Mouse (Mus musculus) heart, embryonic 10.5 days (tissue): ENCODE results near the gene Abca3. TPM values are rescaled to one million over a fixed set of nuclear protein-coding genes. Genes with fewer than 3 reads are reported as not detected.
A peak's percentile ranks its signal among the peaks of the same experiment; 100 is the strongest.

Experiments
- DNase-seq: peaks from one replicate; pipeline ENCODE4 v3.0.0-alpha.2; 2017; ENCODE audit warnings: low spot score
- H3K27ac ChIP-seq: fragments of 300-500 bp; sonication (generic); 2 replicates; pipeline ENCODE4 v1.5.1; 2016; ENCODE audit warnings: mild to moderate bottlenecking
- H3K27me3 ChIP-seq: fragments of 300-500 bp; sonication (generic); 2 replicates; pipeline ENCODE4 v1.6.1; 2016; ENCODE audit warnings: mild to moderate bottlenecking; ENCODE audit not compliant: poor library complexity, insufficient read depth, severe bottlenecking
- H3K36me3 ChIP-seq: fragments of 300-500 bp; sonication (generic); 2 replicates; pipeline ENCODE4 v1.6.1; 2016; ENCODE audit warnings: mild to moderate bottlenecking, moderate library complexity
- H3K4me1 ChIP-seq: fragments of 300-500 bp; sonication (generic); 2 replicates; pipeline ENCODE4 v1.6.1; 2016; ENCODE audit warnings: mild to moderate bottlenecking
- H3K4me3 ChIP-seq: fragments of 300-500 bp; sonication (generic); 2 replicates; pipeline ENCODE4 v1.5.1; 2016; ENCODE audit warnings: mild to moderate bottlenecking, moderate library complexity
- H3K9me3 ChIP-seq: fragments of 300-500 bp; sonication (generic); 2 replicates; pipeline ENCODE4 v1.6.1; 2016; ENCODE audit warnings: mild to moderate bottlenecking, moderate library complexity
- WGBS: fragments of 180-500 bp; shearing (Covaris S2); methylation state at CpG from one replicate; pipeline ENCODE4 v1.1.7; 2016; 5-methylcytosine and 5-hydroxymethylcytosine counted together
- polyA plus RNA-seq: library from polyadenylated mRNA; unstranded; fragments of >200 nt; fragmentation: Nextera tagmentation; extraction: Ambion mirVana; gene quantifications from 2 replicates; pipeline ENCODE4 v1.2.1, GENCODE M21; 2016

Abca3 gene
- polyA plus RNA-seq, 1 experiment from 2014 or later = 7.2 TPM

DNA sequence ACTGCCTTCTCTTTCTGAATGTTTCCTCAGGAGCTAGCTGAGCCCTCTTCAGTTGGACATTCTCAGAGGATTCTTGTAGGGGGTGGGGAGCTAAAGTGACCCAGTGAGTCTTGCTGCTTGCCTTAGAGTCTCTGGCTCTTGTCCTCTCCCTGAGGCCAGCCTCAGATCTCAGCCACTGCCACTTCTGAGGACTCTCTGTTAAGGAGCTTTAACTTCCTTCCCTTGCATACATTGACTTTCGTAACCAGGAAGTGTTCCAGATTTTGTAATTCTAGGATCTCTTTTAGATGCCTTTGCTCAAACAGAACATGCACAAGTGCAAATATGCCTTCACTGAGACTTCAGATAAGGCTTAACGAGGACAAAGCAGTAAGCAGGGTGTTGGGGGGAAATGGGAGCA is 8.2 kb downstream of the Abca3 start:
- Histone ChIP-seq H3K9me3 (no peaks in the 10 kb centered on the region), H3K4me3 (no peak overlapping the region), H3K36me3 (no peaks in the 10 kb centered on the region), H3K4me1 (peaks cover 12% of the 10 kb centered on the region; the same call in 1 of the 2 replicates), H3K27me3 (0 out of 2 replicates have a peak, but pooled peaks cover 4% of the 10 kb centered on the region), H3K27ac (no peak overlapping the region)
- 57% methylated on average over 2 of the region's 2 CpGs for WGBS
- no peak for DNase-seq

DNA sequence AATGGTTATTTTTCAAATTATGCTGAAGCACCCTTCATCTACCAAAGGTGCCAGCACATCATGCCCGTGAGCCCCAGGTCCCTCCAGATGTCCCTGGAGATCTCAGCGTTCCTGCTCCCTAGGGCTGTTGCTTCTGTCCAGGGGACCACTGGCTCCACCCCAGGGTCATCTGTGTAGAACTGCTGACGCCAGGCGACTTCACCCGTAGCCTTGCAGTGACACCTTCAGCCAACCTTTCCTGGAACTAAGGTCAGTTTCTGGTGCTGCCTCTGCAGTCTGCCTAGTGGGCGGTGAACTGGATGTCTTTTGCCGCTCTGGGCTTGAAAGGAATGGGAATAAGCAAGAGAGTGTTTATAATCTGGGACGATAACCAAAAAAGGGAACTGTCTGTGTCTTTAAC is 9.1 kb downstream of the Abca3 start:
- H3K27me3 ChIP-seq = 0 out of 2 replicates have a peak, but pooled peaks cover 4% of the 10 kb centered on the region
- H3K36me3 ChIP-seq = no peaks in the 10 kb centered on the region
- H3K9me3 ChIP-seq = no peaks in the 10 kb centered on the region
- H3K4me3 ChIP-seq = no peak overlapping the region
- 73% methylated on average over 8 of the region's 8 CpGs for WGBS
- DNase-seq = no peak
- H3K27ac ChIP-seq = no peak overlapping the region
- H3K4me1 ChIP-seq = peaks cover 13% of the 10 kb centered on the region

DNA sequence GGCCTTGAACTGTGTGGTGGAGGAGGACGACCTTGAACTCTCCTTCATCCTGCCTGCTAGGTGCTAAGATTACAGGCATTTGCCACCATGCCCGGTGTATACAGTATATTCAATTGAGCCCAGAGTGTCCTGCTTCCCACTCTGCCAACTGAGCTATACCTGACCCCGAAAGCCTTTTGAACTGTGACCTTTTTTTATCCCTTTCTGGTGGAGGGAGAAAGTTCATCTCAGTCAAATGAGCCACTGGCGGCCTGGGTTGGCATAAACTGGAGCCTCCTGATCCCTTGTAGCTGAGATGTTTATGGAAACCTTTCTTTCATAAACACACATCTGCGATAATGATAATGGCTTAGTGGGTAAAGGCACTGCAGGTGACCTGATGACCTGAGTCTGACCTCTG is 9.5 kb downstream of the Abca3 start:
- H3K9me3 ChIP-seq = no peaks in the 10 kb centered on the region
- 81% methylated on average over 5 of the region's 5 CpGs for WGBS
- H3K4me3 ChIP-seq = no peak overlapping the region
- no peaks in the 10 kb centered on the region for H3K36me3 ChIP-seq
- no peak for DNase-seq
- peaks cover 16% of the 10 kb centered on the region for H3K4me1 ChIP-seq
- no peak overlapping the region for H3K27ac ChIP-seq
- 0 out of 2 replicates have a peak, but pooled peaks cover 4% of the 10 kb centered on the region for H3K27me3 ChIP-seq

DNA sequence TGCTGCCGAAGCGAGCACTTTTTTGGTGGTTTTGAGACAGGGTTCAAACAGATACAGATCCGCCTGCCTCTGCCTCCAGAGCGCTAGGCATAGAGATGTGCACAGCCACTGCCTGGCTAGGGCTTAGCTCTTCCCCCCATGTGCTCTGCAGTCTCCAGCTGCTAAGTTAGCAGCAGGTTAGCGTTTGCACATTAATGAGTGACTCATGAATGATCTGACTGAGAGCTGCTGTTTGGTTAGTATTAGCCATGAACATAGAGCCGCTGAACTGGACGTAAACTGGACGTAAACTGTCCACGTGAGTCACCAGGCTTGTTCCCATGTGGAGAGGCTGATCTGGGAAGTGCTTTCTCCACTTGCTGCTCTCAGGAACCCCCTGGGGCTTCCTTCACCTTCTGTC is 10.8 kb downstream of the Abca3 start:
- Histone ChIP-seq H3K4me3 (no peak overlapping the region), H3K9me3 (no peaks in the 10 kb centered on the region), H3K27ac (no peak overlapping the region), H3K4me1 (peaks cover 16% of the 10 kb centered on the region), H3K27me3 (0 out of 2 replicates have a peak, but pooled peaks cover 4% of the 10 kb centered on the region), H3K36me3 (peaks cover 7% of the 10 kb centered on the region)
- WGBS = 76% methylated on average over 9 of the region's 9 CpGs
- DNase-seq = no peak

DNA sequence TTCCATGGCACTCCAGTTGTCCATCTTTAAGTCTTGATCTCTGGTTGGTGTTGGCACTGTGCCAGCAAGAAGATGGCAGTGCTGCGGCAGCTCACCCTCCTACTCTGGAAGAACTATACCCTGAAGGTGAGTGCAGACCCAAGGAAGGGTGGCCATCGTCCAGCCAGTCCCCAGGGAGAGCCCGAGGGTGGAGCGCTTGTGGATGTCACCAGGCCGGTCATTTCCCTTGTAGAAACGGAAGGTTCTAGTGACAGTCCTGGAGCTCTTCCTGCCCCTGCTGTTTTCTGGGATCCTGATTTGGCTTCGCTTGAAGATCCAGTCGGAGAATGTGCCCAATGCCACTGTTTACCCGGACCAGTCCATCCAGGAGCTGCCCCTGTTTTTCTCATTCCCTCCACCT is 12.7 kb downstream of the Abca3 start:
- peaks cover 13% of the 10 kb centered on the region for H3K4me1 ChIP-seq
- no peak for DNase-seq
- H3K4me3 ChIP-seq = no peak overlapping the region
- peaks cover 12% of the 10 kb centered on the region for H3K36me3 ChIP-seq
- no peaks in the 10 kb centered on the region for H3K9me3 ChIP-seq
- 85% methylated on average over 9 of the region's 9 CpGs for WGBS
- 0 out of 2 replicates have a peak, but pooled peaks cover 4% of the 10 kb centered on the region for H3K27me3 ChIP-seq
- H3K27ac ChIP-seq = no peak overlapping the region

DNA sequence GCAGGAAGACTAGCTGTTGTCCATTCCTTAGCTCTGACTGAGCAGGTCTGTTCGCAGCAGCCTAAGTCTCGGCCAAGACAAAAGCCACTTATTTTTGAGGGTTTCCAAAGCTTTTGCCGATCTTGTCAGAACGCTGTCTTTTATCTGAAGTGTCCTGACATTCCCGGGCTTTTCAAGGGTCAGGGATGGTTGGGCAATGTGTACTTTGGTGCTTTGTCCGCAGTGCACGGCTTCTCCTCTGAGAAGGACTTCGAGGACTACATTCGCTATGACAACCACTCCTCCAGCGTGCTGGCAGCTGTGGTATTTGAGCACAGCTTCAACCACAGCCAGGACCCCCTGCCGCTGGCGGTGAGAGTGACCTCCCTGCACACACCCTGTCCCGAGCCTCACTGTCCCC is 14.1 kb downstream of the Abca3 start:
- Histone ChIP-seq H3K27me3 (0 out of 2 replicates have a peak, but pooled peaks cover 4% of the 10 kb centered on the region), H3K4me3 (no peak overlapping the region), H3K9me3 (no peaks in the 10 kb centered on the region), H3K36me3 (peaks cover 12% of the 10 kb centered on the region), H3K4me1 (peaks cover 5% of the 10 kb centered on the region), H3K27ac (no peak overlapping the region)
- DNase-seq = no peak
- 36% methylated on average over 13 of the region's 13 CpGs for WGBS

GRCm38 (mm10) chr17:24375094-24375712 is 23.5 kb downstream of the Abca3 start:
- Histone ChIP-seq H3K4me1 (peaks cover 4% of the 10 kb centered on the region; the same call in 1 of the 2 replicates), H3K36me3 (peaks cover 13% of the 10 kb centered on the region), H3K27ac (0 out of 2 replicates have a peak overlapping the region, but pooled peaks have one; percentile 4), H3K27me3 (no peaks in the 10 kb centered on the region), H3K4me3 (no peak overlapping the region), H3K9me3 (no peaks in the 10 kb centered on the region)
- DNase-seq = no peak
- WGBS = 71% methylated on average over 4 of the region's 5 CpGs

DNA sequence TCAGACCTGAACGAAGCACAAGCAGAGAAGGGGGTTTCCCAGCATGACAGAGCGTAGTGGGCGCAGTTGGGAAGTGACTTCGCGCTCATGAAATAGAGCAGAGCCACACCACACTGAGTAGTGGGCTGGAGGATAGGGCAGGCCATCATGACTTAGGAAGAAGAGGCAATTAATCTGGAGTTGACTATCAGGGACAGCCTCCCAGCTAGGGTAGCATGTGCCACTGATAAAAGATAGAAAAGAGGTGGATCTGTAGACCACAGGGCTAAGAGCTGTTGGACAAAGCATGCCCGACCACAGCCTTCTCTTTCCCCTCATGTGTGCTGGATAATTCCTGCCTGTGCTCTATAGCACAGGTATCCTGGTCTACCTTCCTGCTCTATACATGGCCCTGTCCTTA is 24.1 kb downstream of the Abca3 start:
- no peak overlapping the region for H3K27ac ChIP-seq
- no peak for DNase-seq
- WGBS = 84% methylated on average over 6 of the region's 6 CpGs
- no peaks in the 10 kb centered on the region for H3K27me3 ChIP-seq
- H3K4me3 ChIP-seq = no peak overlapping the region
- H3K4me1 ChIP-seq = peaks cover 4% of the 10 kb centered on the region; the same call in 1 of the 2 replicates
- H3K36me3 ChIP-seq = peaks cover 13% of the 10 kb centered on the region
- no peaks in the 10 kb centered on the region for H3K9me3 ChIP-seq

- no peaks in the 10 kb centered on the region for H3K27me3 ChIP-seq
- H3K4me1 ChIP-seq = peaks cover 4% of the 10 kb centered on the region; the same call in 1 of the 2 replicates
- 71% methylated on average over 2 of the region's 2 CpGs for WGBS
- peaks cover 17% of the 10 kb centered on the region for H3K36me3 ChIP-seq
- no peaks in the 10 kb centered on the region for H3K9me3 ChIP-seq
- no peak for DNase-seq
- H3K27ac ChIP-seq = no peak overlapping the region
- H3K4me3 ChIP-seq = no peak overlapping the region
Observed at GRCm38 (mm10) chr17:24378496-24378895, 26.7 kb downstream of the Abca3 start.

DNA sequence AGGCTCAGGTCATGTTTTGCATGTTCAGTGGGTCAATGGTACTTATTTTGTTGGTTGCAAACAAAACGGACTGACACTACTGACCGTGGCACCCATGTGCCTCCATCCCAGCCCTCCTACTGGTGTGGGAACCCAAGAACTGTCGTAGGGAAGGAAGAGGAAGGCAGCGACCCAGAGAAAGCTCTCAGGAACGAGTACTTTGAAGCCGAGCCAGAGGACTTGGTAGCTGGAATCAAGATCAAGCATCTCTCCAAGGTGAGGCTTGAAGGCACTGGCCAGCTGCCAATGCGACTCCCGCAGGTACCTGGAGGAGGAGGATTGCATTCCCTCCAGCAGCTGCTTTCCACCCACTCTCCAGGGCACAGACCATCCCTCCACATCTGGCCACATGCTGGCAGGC is 32.0 kb downstream of the Abca3 start:
- DNase-seq = no peak
- Histone ChIP-seq H3K4me1 (peaks cover 13% of the 10 kb centered on the region; the same call in 1 of the 2 replicates), H3K27ac (no peak overlapping the region), H3K36me3 (peaks cover 39% of the 10 kb centered on the region), H3K9me3 (no peaks in the 10 kb centered on the region), H3K4me3 (no peak overlapping the region), H3K27me3 (peaks cover 10% of the 10 kb centered on the region; the same call in 1 of the 2 replicates)
- WGBS = 81% methylated on average over 8 of the region's 8 CpGs

DNA sequence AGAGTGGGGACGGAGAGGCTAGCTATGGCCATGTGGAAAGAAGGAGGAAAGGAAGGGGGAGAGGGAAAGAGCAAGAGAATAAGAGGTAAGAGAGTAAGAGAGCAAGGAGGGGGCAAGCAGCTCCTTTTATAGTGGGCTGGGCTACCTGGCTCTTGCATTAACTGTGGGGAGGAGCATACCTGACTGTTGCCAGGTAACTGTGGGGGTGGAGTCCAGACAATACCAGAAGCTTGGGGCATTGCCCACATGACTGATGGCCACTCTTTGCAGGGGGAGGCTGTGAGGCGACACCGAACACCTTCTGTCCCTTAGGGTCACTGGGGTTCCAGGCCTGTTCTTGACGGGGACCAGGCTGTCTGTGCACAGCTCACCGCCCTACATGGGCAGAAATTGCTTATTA is 37.0 kb downstream of the Abca3 start:
- 85% methylated on average over 5 of the region's 5 CpGs for WGBS
- Histone ChIP-seq H3K27me3 (peaks cover 10% of the 10 kb centered on the region; the same call in 1 of the 2 replicates), H3K4me3 (no peak overlapping the region), H3K27ac (no peak overlapping the region), H3K4me1 (peaks cover 13% of the 10 kb centered on the region; the same call in 1 of the 2 replicates), H3K36me3 (peaks cover 38% of the 10 kb centered on the region), H3K9me3 (no peaks in the 10 kb centered on the region)
- no peak for DNase-seq

DNA sequence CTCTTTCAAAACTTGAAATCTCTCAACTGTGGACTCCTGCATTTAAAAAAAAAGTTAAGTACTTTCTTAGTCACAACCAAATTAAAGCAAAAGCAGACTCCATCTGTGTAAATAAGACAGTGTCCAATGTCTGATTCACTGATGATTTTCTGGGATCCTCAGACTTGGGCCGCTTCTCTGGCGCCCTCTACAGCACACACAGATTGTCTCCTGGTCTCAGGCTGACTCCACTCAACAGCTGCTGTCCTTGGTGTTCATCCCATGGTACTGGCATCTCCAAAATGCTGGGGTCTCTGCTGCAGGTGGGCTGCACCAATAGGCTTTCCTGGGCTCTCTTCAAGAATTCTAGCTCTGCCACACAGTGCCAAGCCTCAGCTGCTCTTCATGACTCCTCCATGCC is 38.1 kb downstream of the Abca3 start:
- Histone ChIP-seq H3K4me1 (peaks cover 13% of the 10 kb centered on the region; the same call in 1 of the 2 replicates), H3K27me3 (peaks cover 7% of the 10 kb centered on the region; the same call in 1 of the 2 replicates), H3K4me3 (no peak overlapping the region), H3K9me3 (no peaks in the 10 kb centered on the region), H3K36me3 (peaks cover 32% of the 10 kb centered on the region), H3K27ac (no peak overlapping the region)
- 0% methylated on average over 2 of the region's 2 CpGs for WGBS
- no peak for DNase-seq

DNA sequence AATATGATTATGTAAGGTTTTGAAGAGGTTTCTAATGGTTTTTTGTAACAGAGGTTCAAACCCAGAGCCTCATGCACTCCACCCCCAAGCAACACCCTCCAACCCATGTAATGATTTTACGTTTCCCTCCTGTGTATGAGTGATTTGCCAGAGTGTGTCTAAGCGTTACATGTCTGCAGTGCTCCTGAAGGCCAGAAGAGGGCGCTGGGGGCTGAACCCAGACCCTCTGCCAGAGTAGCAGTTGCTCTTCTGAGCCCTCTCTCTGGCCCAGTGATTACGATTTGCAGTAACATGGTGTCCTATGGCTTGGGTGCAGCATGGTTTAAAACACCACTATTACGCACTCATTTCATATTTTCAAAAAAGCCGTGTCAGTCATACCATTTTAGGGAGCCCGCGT is 39.4 kb downstream of the Abca3 start:
- H3K36me3 ChIP-seq = peaks cover 27% of the 10 kb centered on the region
- 0 out of 2 replicates have a peak, but pooled peaks cover 5% of the 10 kb centered on the region for H3K4me1 ChIP-seq
- WGBS = 60% methylated on average over 8 of the region's 8 CpGs
- H3K27me3 ChIP-seq = peaks cover 7% of the 10 kb centered on the region; the same call in 1 of the 2 replicates
- no peak overlapping the region for H3K27ac ChIP-seq
- no peaks in the 10 kb centered on the region for H3K9me3 ChIP-seq
- H3K4me3 ChIP-seq = no peak overlapping the region
- no peak for DNase-seq
